Mouse (Mus musculus) hindbrain, embryonic 11.5 days (tissue): ENCODE data around the gene Mat2a. TPM values are rescaled to one million over a fixed set of nuclear protein-coding genes. Genes with fewer than 3 reads are reported as not detected.
"Not testable (repeated sequence)": the region's sequence is repeated elsewhere in the genome, so short reads cannot be mapped to it uniquely, and the experiment has no call there.

Experiments
- ATAC-seq: fragments of 200-750 bp; cut with Nextera tagmentation; 2 replicates; pipeline ENCODE4 v1.8.0; 2017; ENCODE audit warnings: mild to moderate bottlenecking, moderate TSS enrichment, moderate library complexity; ENCODE audit not compliant: low FRiP score
- DNase-seq: peaks from one replicate; pipeline ENCODE4 v3.0.0-alpha.2; 2015; ENCODE audit warnings: low spot score
- H3K27ac ChIP-seq: fragments of 300-500 bp; sonication (generic); 2 replicates; pipeline ENCODE4 v1.5.1; 2014; ENCODE audit warnings: mild to moderate bottlenecking, low read depth, low read length
- H3K27me3 ChIP-seq: fragments of 300-500 bp; sonication (generic); 2 replicates; pipeline ENCODE4 v1.6.1; 2014; ENCODE audit warnings: mild to moderate bottlenecking, low read length, moderate library complexity, mixed read lengths; ENCODE audit not compliant: control insufficient read depth, insufficient read depth
- H3K36me3 ChIP-seq: fragments of 300-500 bp; sonication (generic); 2 replicates; pipeline ENCODE4 v1.6.1; 2014; ENCODE audit warnings: mild to moderate bottlenecking, low read length, moderate library complexity, mixed read lengths; ENCODE audit not compliant: control insufficient read depth, insufficient read depth
- H3K4me1 ChIP-seq: fragments of 300-500 bp; sonication (generic); replicated peaks from 2 replicates; pipeline ENCODE4 v1.6.1; 2014; ENCODE audit warnings: low read length, mixed read lengths; ENCODE audit not compliant: control insufficient read depth, insufficient read depth
- H3K4me2 ChIP-seq: fragments of 300-500 bp; sonication (generic); replicated peaks from 2 replicates; pipeline ENCODE4 v1.6.1; 2014; ENCODE audit warnings: mild to moderate bottlenecking, low read depth, low read length
- H3K4me3 ChIP-seq: fragments of 300-500 bp; sonication (generic); 2 replicates; pipeline ENCODE4 v1.5.1; 2014; ENCODE audit warnings: low read depth, low read length
- H3K9ac ChIP-seq: fragments of 300-500 bp; sonication (generic); 2 replicates; pipeline ENCODE4 v1.6.1; 2014; ENCODE audit warnings: low read depth, low read length
- H3K9me3 ChIP-seq: fragments of 300-500 bp; sonication (generic); 2 replicates; pipeline ENCODE4 v1.6.1; 2016; ENCODE audit warnings: low read length; ENCODE audit not compliant: control insufficient read depth
- WGBS: fragments of 180-500 bp; shearing (Covaris S2); extraction: QIAGEN DNeasy Blood & Tissue Kit; methylation state at CpG from one replicate; pipeline ENCODE4 v1.1.7; 2014; 5-methylcytosine and 5-hydroxymethylcytosine counted together
- polyA plus RNA-seq: library from polyadenylated mRNA; unstranded; fragments of >200 nt; fragmentation: Nextera tagmentation; extraction: Ambion mirVana; gene quantifications from 2 replicates; pipeline ENCODE4 v1.2.1, GENCODE M21; 2014

Gene Mat2a
- polyA plus RNA-seq, 1 experiment from 2014 or later: 409 TPM

DNA sequence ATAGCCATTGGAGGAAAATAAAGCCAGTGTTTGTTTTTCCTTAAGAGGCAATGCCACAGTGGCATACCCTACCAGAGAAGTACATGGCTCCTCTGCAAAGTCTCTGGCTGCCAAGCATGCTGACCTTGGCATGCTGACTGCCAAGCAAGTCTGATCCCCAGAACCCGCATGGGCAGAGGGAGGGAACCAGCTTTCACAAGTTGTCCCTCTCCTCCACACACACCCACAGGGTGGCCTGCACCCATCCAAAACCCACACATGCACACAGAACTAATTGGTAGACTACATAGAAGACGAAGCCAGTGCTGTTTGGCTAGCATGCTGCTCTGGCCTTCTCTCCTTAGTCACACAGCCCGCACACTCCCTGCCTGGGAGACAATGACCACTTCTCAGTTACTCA is 38.3 kb upstream of the Mat2a start:
- no peaks in the 10 kb centered on the region for H3K9me3 ChIP-seq
- H3K4me2 ChIP-seq: no peak overlapping the region
- no peaks in the 10 kb centered on the region for H3K36me3 ChIP-seq
- H3K27ac ChIP-seq: no peak overlapping the region
- no peaks in the 10 kb centered on the region for H3K4me1 ChIP-seq
- H3K27me3 ChIP-seq: no peaks in the 10 kb centered on the region
- no peak overlapping the region for H3K9ac ChIP-seq
- no peak overlapping the region for H3K4me3 ChIP-seq
- WGBS: 93% methylated on average over 3 of the region's 3 CpGs
- DNase-seq: no peak
- no peak for ATAC-seq

DNA sequence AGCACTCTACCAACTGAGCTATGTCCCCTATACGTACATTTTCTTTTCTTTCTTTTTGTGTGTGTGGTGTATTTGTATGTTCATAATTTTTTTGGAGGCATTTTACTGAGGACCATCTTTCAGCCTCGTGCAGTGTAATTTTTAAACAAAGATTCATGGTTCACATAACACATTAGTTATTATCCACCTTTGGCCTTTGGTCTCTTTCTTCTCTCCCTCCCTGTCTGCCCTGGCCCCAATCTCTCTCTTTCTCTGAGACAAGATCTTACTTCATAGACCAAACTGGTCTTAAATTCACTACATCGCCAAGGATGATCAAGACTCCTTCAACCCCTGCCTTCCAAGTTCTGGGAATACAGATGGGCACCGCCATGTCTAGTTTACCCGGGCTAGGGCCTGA is 37.5 kb upstream of the Mat2a start:
- no peak overlapping the region for H3K4me2 ChIP-seq
- no peaks in the 10 kb centered on the region for H3K9me3 ChIP-seq
- H3K27me3 ChIP-seq: no peaks in the 10 kb centered on the region
- WGBS: 91% methylated on average over 5 of the region's 5 CpGs
- ATAC-seq (no peak), DNase-seq (no peak)
- H3K36me3 ChIP-seq: no peaks in the 10 kb centered on the region
- no peak overlapping the region for H3K4me3 ChIP-seq
- no peaks in the 10 kb centered on the region for H3K4me1 ChIP-seq
- no peak overlapping the region for H3K9ac ChIP-seq
- H3K27ac ChIP-seq: no peak overlapping the region

DNA sequence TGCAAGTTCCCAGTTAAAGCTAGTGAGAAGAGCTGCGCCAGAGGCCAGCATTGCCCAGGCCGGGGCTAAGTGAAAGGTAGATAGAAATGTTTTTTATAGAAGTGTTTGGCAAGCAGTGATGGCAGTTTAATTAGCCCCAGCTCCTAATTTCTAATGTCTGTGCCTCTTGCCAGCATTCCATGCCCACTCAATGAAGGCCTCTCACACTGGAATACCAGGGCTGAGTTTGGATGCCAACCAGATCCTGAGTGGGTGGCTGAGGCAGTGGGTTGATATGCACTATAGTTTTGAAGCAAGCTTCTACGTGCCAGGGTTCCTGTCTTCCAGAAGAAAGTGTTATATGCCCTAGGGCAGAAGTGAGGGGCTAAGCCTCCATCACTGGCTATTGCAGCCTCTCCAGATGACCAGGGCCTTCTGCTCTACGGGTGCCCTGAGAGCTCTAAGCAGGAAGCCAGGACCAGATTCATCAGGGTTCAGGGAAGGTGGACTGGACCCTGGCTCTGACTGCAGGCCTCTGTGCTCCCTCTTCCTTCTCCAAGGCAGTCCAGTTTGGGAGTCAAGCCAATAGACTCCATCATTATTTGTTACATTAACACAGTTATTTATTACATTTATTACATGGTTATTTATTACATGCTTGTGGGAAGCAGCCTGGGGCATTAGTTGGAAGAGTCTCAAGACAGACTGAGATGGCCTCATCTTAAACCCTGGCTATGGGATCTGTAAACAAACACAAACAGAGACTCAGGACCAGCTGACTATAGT is 36.0 kb upstream of the Mat2a start:
- Histone ChIP-seq H3K27me3 (no peaks in the 10 kb centered on the region), H3K4me1 (no peaks in the 10 kb centered on the region), H3K9ac (no peak overlapping the region), H3K27ac (no peak overlapping the region), H3K4me3 (no peak overlapping the region), H3K9me3 (no peaks in the 10 kb centered on the region), H3K36me3 (no peaks in the 10 kb centered on the region), H3K4me2 (no peak overlapping the region)
- ATAC-seq (no peak), DNase-seq (no peak)
- WGBS: 82% methylated on average over 4 of the region's 4 CpGs

DNA sequence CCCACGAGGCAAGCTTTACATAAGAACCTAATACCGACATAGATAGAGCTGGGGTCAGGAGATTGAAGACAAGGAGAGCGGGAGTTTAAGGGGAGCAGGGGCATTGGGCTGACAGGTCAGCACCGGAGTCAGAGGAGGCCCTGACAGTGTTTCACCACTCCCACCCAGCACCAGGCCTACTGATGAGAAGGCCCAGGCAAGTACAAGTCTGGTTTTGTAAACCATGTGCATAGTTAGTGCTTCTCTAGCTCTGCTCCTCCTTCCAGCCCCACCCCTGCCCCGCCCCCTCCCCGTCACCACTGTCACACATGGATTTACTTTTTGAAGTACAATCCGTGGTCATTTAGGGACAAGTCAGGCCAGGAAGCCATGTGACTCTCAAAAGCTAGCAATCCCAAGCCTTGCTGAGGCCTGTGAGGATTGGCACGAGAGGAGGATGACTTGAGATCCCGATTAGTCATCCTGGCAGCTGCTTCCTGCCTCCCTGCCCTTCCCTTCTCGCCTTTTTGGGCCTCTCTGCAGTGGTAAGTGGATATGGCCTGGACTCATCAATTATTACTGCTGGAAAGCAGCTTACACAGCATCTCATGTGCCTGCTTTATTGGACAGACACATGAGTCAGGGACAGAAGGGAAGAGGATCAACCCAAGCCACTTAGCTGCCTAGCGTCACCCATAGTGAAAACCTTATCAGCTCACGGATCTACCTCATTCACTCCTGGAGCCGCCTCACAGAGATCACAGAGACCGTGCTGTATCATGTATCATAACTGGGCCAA is 34.1 kb upstream of the Mat2a start:
- no peaks in the 10 kb centered on the region for H3K36me3 ChIP-seq
- 72% methylated on average over 14 of the region's 14 CpGs for WGBS

DNA sequence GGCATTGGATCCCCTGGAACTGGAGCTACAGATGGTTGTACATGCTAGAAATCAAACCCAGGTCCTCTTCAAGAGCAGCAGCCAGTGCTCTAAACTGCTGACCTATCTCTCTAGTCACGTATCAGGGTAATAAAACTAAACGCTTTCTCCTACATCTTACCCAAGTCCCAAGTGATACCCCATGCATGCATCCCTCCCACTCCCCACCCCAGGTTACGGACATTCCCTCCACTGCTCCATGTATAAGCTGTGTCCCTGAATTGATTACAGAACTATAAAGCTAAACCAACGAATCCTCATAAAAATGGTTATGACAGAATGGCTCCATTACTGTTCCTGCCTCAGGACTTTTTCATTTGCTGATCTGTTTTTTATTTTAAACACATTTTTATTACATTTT is 26.8 kb upstream of the Mat2a start:
- no peak overlapping the region for H3K4me2 ChIP-seq
- no peak overlapping the region for H3K27ac ChIP-seq
- no peaks in the 10 kb centered on the region for H3K27me3 ChIP-seq
- DNase-seq: no peak
- WGBS: 90% methylated on average over 4 of the region's 4 CpGs
- H3K4me1 ChIP-seq: no peaks in the 10 kb centered on the region
- H3K9me3 ChIP-seq: no peaks in the 10 kb centered on the region
- no peaks in the 10 kb centered on the region for H3K36me3 ChIP-seq
- H3K9ac ChIP-seq: no peak overlapping the region
- no peak for ATAC-seq
- H3K4me3 ChIP-seq: no peak overlapping the region

More for the DNA sequence above, 34.1 kb upstream of the Mat2a start:
- Histone ChIP-seq H3K4me2 (no peak overlapping the region), H3K27ac (no peak overlapping the region), H3K4me3 (no peak overlapping the region), H3K9me3 (no peaks in the 10 kb centered on the region), H3K27me3 (no peaks in the 10 kb centered on the region), H3K4me1 (no peaks in the 10 kb centered on the region), H3K9ac (no peak overlapping the region)
- ATAC-seq (no peak), DNase-seq (peak; percentile 16)

DNA sequence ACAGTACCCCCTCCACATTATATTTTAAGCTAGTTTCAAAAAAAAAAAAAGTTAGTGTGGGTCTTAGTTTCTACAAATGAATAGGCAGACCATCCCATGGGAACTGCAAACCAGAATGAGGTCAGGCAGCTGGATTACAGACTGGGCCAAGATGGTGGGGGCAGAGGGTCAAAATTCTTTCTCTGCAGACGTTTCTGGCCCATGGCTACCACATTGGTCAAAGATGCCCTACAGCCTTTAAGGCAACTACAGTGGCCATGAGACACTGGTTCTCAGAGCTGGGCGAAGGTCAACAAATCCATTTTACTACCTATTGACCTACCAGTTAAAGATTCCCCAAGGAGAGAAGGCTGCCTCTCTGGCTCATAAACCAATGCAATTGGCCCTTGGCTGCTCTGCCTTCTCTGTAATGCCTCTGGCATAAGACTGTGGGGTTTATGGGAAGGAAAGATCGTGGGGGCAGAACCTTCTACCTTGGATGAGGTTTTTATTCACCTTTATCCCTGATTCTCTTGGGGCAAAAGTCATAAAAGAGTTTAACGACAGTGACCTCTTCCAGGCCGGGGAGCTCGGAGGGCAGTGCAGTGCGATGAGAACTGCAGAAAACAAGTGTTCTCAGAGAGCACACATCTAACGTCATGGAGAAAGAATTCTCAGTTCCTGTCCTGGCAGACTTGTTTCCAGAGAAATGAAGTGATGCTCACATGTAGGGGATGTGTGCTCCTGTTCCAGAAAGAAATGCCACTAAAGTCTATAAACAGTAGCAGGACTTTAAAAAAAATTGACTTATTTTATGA is 26.2 kb upstream of the Mat2a start:
- Histone ChIP-seq H3K4me1 (no peaks in the 10 kb centered on the region), H3K36me3 (no peaks in the 10 kb centered on the region), H3K9ac (no peak overlapping the region), H3K9me3 (no peaks in the 10 kb centered on the region), H3K4me2 (no peak overlapping the region), H3K27ac (no peak overlapping the region), H3K27me3 (no peaks in the 10 kb centered on the region), H3K4me3 (no peak overlapping the region)
- DNase-seq (no peak), ATAC-seq (no peak)
- WGBS: 79% methylated on average over 8 of the region's 8 CpGs

DNA sequence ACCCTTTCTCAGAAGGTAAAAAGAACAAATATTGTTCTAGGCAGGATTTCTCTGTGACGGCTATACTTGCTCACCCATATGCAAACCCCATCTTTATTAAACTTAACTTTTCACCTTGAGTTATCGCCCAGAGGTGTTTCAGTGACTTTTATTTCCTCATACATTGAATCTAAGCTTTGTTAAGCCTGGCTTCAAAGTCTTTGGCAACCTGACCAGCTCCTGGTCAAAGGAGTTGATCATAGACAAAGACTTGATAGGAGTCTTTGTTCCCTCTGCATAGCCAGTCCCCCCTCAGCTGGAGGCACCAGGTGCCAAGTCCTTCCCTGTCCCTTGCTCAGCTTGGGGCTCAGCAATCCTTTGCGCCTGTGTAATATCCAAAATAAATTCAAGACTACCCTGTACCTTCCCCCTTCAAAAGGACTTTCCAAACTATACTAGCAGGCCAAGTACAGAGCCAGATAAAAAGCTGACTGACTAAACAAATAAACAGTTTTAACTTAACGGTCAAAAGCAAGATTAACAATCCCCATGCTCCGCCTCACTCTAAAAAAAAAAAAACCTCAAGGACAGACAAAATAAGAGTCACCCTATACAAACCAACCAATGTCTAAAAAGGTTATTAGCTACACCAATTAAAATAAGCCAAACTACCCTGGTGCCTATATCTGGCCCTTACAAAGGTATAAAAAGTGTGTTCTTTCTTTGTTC is 23.3 kb upstream of the Mat2a start:
- not testable (repeated sequence) for H3K4me2 ChIP-seq, DNase-seq, H3K4me3 ChIP-seq, H3K36me3 ChIP-seq, ATAC-seq, H3K27ac ChIP-seq, H3K4me1 ChIP-seq, H3K9ac ChIP-seq, H3K27me3 ChIP-seq, H3K9me3 ChIP-seq
- WGBS: 81% methylated on average over 5 of the region's 5 CpGs

DNA sequence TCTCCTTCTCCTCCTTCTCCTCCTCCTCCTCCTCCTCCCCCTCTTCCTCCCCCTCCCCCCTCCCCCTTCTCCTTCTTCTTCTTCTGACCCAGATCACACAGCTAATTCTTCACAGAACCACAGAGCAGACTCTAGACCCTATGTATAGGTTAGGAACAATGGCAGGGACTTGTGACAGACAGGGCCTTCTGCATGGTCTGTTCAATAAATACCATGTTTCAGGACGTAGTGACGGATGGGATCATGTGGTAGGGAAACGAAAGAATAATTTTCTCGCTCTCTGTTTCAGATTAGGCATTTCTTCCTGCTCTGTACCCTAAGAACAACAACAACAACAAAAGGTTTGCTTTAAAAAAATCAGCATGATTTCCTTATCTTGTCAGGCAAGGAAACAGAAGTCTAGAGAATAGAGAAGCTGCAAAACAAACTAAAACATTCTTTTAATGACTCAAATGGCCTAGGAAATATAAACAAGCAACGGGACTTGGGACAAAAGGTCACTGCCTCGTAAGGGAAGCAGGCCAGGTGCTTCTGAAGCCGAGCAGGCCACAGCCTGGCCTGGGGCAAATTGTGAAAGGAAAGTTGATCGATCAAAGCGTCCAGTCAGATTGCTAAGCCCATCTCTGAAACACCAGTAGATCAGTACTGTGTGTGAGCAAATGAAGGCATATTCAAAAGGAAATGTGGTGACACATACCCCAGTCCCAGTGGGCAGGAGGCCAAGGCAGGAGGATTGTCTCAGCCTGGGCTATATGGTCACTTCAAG is 20.9 kb upstream of the Mat2a start:
- H3K36me3 ChIP-seq: no peaks in the 10 kb centered on the region
- no peak overlapping the region for H3K9ac ChIP-seq
- no peaks in the 10 kb centered on the region for H3K9me3 ChIP-seq
- H3K4me1 ChIP-seq: no peaks in the 10 kb centered on the region
- no peak overlapping the region for H3K4me2 ChIP-seq
- ATAC-seq: no peak
- 54% methylated on average over 9 of the region's 9 CpGs for WGBS
- DNase-seq: no peak
- no peaks in the 10 kb centered on the region for H3K27me3 ChIP-seq
- no peak overlapping the region for H3K4me3 ChIP-seq
- H3K27ac ChIP-seq: no peak overlapping the region
